ENCODE assay signal across 29 mouse cellular contexts in the genomic region with DNA sequence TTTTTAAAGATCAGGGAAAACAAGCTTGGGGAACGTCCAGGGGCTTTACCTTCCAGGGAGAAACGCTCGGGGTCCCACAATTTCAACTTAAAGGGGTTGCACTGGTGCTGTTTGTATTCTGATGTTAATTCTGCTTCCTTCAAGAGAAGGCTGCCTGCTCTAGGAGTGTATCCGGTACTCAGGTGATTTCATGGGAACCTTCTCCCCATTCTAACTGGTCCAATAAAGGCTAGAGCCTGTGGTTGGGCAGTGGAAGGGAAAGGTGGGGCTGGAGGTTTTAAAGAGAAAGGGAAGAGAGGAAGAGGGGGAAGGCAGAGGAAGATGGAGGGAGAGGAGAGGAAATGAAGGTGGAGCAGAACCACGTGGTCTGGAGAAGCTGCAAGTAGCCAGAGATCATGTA. TPM values are rescaled to one million over a fixed set of nuclear protein-coding genes. Genes with fewer than 3 reads are reported as not detected.
"Had no signal": no experiment of that assay in that cellular context is flagged by ENCODE, and none has a peak within 500 bp of the region (broad histone marks: within the 10 kb centered on the region; RNA-seq: fewer than 3 reads in every experiment).

No protein-coding gene starts in this region.

RNA-seq across cellular contexts. Expression of a gene that starts 33.2 kb away (rescaled TPM):
- total RNA-seq: common myeloid progenitor, adult 5-6 weeks; forebrain, postnatal 0 days; gastrocnemius, adult 18-20 months; gastrocnemius, adult 2 months; gastrocnemius, adult 8-10 months; gastrocnemius, postnatal 10 days; gastrocnemius, postnatal 14 days; gastrocnemius, postnatal 25 days; gastrocnemius, postnatal 36 days; gastrocnemius, postnatal 4 days; granulocyte monocyte progenitor cell, adult 5-6 weeks; heart, adult 18-20 months; heart, adult 2 months; heart, adult 8-10 months had no signal
- polyA plus RNA-seq: cortical plate, adult 2 months; embryonic facial prominence, embryonic 10.5 days; embryonic facial prominence, embryonic 11.5 days; embryonic facial prominence, embryonic 14.5 days; erythroblast, embryonic 14.5 days; forebrain, embryonic 10.5 days; forebrain, embryonic 11.5 days; forebrain, embryonic 12.5 days; forebrain, embryonic 13.5 days; forebrain, embryonic 14.5 days; forebrain, embryonic 15.5 days; forebrain, embryonic 16.5 days; forebrain, postnatal 0 days; frontal cortex, adult 2 months; gonadal fat pad, adult 2 months; heart, adult 2 months; heart, embryonic 10.5 days had no signal
